Mouse (Mus musculus) myocyte (in vitro differentiated cells): Measurements from ENCODE around the gene Klhl30.

Experiments used
- E2F4 ChIP-seq: IDR thresholded peaks from one replicate; pipeline ENCODE4 v1.6.1; 2011; ENCODE audit warnings: mild to moderate bottlenecking, control low read depth, moderate library complexity; ENCODE audit not compliant: insufficient read depth
- MYOD1 ChIP-seq, 3 experiments: IDR thresholded peaks; one replicate each; pipeline ENCODE4 v1.6.1; 2011; ENCODE audit warnings: control low read depth in 2 of 3, low read depth in 2 of 3, mild to moderate bottlenecking in 2 of 3, moderate library complexity in 1 of 3; ENCODE audit not compliant: insufficient read length in 2 of 3, control insufficient read depth in 1 of 3
- MYOG ChIP-seq, 3 experiments: IDR thresholded peaks; one replicate each; pipeline ENCODE4 v1.6.1; 2011; ENCODE audit warnings: control low read depth in 2 of 3, low read depth in 2 of 3, mild to moderate bottlenecking in 2 of 3; ENCODE audit not compliant: insufficient read length in 2 of 3, control insufficient read depth in 1 of 3, insufficient read depth in 1 of 3
- POLR2A ChIP-seq: IDR thresholded peaks from one replicate; pipeline ENCODE4 v1.6.1; 2011; ENCODE audit warnings: low read depth, mild to moderate bottlenecking, control low read depth, moderate library complexity; ENCODE audit not compliant: insufficient read length
- REST ChIP-seq: IDR thresholded peaks from one replicate; pipeline ENCODE4 v1.6.1; 2011; ENCODE audit warnings: mild to moderate bottlenecking, control low read depth, moderate library complexity; ENCODE audit not compliant: insufficient read depth, insufficient read length
- TCF12 ChIP-seq: IDR thresholded peaks from one replicate; pipeline ENCODE4 v1.6.1; 2011; ENCODE audit warnings: mild to moderate bottlenecking, control low read depth; ENCODE audit not compliant: poor library complexity, insufficient read depth, severe bottlenecking
- USF1 ChIP-seq: IDR thresholded peaks from one replicate; pipeline ENCODE4 v1.6.1; 2011; ENCODE audit warnings: low read depth, mild to moderate bottlenecking, control low read depth, moderate library complexity

DNA sequence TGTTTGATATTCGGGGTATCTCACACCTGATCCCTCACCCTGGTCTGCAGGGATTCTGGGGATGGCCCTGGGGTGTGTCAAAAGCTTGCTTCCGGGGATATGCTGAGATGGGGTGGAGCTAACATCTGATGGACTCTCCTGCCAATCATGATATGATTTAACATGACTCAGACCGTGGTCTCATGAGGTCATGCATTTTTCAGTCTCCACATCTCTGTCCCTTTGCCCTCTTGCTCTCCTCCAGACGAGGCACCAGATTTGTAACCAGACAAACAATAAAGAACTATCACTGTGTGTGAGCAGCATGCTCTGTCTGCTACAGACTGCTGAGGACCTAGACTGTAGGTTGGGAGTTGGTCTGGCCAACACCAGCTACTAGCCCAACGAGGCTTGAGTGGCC is 11.3 kb downstream of the Klhl30 start:
- no peak for TF ChIP-seq MYOG (IDR thresholded peaks at IDR 0.05; ENCODE audit: control insufficient read depth in 1 of 3, insufficient read depth in 1 of 3, insufficient read length in 2 of 3, low read depth in 2 of 3)
- no peak for TF ChIP-seq POLR2A
- no peak for TF ChIP-seq E2F4
- no peak for TF ChIP-seq MYOD1 (IDR thresholded peaks at IDR 0.05; ENCODE audit: control insufficient read depth in 1 of 3, insufficient read length in 2 of 3, low read depth in 2 of 3)
- no peak for TF ChIP-seq REST
- TF ChIP-seq USF1: no peak
- TF ChIP-seq TCF12: no peak
